Mouse (Mus musculus): Measurements from ENCODE around the gene Olfr651.
"Not testable (repeated sequence)": the region's sequence is repeated elsewhere in the genome, so short reads cannot be mapped to it uniquely, and the experiment has no call there.

The Olfr651 gene

DNA sequence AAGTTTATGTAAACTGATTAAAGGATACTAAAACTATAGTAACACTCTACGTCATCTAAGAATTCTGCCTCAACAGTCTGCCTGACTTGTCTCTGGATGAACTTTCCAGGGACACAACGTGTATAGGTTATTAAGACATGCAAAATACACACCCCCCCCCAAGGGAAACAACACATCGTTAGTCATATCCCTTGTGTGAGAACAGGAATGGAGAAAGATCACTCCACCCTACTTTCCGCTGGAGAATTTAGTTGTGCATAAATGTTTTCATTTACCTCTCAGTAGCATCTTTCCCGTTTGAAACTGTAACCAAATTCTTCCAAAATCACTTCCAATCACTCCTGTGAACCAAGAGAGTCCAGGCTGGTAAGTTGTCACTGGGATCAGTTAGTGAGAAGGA is at the start of gene Olfr651:
Gene Olfr651, plus strand, starts transcription at position 301 of the 400 bp plus-strand sequence.
- ATAC-seq (ENCODE audit: insufficient number of reproducible peaks, low FRiP score, low TSS enrichment): no peak

DNA sequence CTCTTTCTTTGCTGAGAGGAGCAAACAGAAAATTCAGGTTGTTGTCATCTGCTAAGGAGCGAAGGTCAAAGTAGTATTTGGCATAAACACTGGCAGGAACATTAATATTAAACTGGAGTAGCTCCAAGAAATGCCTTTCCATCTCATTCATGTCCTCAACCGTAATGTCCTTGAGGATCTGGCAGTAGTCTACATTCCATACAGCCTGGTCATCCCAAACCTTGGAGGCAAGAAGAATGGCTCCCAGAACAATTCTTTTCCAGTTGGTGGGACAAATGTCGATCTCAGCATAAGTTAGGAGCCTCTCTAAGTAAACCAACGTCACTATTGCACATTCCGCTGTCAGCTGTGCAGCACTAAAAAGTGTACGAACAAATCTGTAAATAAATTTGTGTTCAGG is 48.7 kb upstream of the Olfr651 start:
- ATAC-seq (ENCODE audit: insufficient number of reproducible peaks, low FRiP score, low TSS enrichment): not testable (repeated sequence)

DNA sequence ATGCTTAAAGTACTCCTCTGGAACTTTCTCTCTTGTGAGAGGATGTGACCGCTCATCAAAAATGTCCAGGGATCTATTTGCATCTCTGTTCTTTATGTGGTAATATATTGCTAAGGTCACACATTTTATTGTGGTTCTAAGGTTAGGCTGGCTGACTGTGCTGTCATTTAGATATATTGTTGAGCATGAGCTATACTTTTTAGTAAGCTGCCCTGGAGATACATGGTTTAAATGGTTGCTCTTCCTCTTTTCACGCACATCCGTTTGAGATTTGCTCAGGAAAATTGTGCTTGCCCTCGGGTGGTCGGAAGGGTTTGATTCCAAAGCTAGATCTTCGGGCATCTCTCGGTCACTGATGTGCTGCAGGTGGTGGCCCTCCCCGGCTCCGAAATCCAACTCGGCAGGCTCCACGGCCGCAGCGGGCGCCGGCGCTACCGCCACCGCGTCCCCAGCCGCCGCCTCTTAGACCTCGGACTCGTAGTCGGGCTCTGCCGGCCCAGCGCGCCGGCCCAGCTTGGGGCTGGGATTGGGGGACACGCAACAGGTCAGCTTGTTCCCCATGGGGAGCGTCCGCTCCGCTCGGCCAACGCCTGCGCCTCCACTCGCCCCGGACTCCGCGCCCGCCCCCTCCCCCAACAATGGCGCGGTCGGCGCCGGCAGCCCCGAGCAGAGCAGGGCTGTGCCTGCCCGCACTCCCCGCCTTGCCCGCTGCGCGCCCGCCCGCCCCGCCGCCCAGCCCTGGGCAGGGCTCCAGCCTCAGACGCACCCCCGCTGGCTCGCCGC is 48.2 kb upstream of the Olfr651 start:
- ATAC-seq (ENCODE audit: insufficient number of reproducible peaks, low FRiP score, low TSS enrichment): no peak

DNA sequence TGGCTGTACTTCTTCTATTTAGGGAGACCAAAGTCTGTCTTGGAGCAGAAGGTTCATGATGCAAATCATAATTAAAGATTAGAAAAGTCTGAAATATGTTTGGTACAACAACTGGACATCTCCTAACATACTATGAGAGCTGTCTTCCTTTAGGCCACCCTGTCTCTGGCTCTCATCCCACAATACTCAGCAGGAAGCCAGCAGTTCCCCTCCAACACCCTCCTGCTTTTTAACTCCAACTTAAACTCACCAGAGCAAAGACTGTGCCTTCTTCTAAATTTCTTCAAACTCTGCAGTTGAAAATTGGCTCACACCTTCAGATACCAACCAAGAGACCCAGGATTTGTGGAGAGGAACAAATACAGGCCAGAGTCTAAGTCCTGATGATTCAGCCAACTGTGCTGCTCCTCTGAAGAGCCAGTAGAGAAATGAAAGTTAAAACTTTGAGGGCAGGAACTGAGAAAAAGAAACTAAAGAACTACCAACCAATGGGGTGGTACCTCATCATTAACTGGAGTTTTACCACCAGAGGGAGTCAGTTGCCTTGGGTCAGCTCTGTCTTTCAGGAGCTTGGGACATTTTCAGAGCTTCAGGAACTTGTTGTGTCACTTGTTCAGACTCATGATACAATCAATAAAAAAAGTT is 42.4 kb upstream of the Olfr651 start, which contains the start of gene Trim30d:
Gene Trim30d, minus strand, starts transcription at position 429 of the 645 bp plus-strand sequence.
- ATAC-seq (ENCODE audit: insufficient number of reproducible peaks, low FRiP score, low TSS enrichment): not testable (repeated sequence)

DNA sequence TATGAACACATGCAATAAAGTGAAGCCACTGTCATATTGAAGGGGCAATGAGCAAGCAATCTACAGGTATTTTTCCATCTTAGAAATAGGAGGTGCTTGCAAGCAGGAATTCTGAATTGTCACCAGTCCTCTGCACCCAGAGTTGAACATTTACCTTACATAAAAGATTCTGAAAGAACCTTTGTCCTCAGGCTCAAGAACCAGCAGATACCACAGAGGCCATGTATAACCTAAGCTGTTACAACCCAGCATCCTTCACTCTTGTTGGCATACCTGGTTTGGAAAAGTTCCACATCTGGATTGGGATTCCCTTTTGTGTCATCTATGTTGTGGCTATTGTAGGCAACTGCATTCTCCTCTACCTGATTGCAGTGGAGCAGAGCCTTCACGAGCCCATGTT is 2.8 kb downstream of the Olfr651 start:
- ATAC-seq (ENCODE audit: insufficient number of reproducible peaks, low FRiP score, low TSS enrichment): no peak

DNA sequence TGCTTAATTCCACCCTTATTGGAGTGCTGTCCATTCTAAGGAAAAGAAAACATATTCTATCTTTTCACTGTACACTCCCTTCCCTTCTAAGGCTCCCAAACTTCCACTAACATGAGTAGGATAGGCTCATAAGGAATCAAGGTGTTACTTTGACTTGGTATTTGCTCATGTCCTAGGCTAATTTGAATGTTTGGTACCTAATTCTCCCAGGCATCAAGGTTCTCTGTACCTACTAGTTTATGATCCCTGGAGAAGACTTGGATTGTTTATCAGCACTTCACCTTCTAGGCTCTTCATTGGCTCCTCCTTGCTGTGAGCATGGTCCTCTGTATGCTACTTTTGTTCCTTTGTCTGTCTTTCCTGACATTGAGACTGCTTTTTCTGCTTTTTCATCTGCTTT is 10.7 kb downstream of the Olfr651 start, which contains the start of gene Olfr652:
Gene Olfr652, plus strand, starts transcription at position 301 of the 400 bp plus-strand sequence.
- ATAC-seq (ENCODE audit: insufficient number of reproducible peaks, low FRiP score, low TSS enrichment): no peak

DNA sequence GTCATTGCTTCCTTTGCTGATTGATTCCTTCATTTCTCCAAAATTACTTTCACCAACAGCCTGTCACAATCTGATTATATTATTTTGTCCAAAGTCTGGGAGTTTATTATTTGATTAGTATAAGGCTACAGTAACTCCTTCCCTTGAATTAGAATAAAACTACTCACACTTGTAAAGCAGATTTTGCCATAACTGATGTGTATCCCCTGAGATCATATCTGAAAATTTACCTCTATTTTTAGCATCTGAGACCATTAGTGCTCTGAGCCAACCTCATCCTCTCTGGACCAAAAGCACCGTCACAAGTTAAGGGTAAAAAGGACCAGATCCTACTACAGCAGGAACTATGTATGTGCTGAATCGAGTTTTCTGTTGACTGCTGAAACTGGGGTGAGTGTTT is 27.1 kb downstream of the Olfr651 start, which contains the start of gene Olfr653:
Gene Olfr653, plus strand, starts transcription at position 301 of the 400 bp plus-strand sequence.
- no peak for ATAC-seq (ENCODE audit: insufficient number of reproducible peaks, low FRiP score, low TSS enrichment)

DNA sequence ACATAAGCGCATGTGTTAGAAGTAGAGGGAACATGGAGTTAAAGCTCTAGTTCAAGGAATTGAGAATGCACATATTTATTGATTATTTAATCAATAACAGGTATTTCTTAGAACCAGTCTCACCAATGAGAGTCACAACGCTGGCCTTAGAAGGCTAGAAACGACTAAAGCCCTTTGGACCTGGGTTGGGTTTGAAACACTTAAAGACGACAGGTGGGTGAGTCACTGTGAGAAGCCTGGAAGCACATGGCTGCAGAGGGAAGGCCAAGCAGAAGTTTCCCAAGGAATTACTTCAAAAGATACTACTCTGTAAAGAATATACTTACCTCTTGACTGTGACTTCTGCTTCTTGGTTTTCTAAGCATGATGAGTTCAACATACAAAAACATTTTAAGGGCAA is 30.9 kb downstream of the Olfr651 start:
- ATAC-seq (ENCODE audit: insufficient number of reproducible peaks, low FRiP score, low TSS enrichment): no peak

DNA sequence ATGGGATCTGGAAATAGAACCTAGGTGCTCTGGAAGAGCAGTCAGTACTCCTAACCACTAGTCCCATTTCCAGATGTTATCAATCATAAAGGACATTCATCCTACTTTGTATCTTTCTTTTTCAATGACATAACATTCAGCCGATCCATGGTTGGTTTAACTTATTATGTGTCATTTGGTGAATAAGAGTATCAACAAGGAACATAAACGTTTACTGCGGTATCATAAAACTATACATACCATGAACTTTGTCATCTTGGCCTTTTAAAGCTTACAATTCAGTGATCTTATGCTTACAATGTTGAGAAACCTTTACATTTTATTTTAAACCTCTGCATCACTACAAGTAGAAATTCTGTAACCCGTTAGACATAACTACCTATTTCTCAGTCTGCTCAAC is 31.5 kb downstream of the Olfr651 start:
- ATAC-seq (ENCODE audit: insufficient number of reproducible peaks, low FRiP score, low TSS enrichment): no peak

DNA sequence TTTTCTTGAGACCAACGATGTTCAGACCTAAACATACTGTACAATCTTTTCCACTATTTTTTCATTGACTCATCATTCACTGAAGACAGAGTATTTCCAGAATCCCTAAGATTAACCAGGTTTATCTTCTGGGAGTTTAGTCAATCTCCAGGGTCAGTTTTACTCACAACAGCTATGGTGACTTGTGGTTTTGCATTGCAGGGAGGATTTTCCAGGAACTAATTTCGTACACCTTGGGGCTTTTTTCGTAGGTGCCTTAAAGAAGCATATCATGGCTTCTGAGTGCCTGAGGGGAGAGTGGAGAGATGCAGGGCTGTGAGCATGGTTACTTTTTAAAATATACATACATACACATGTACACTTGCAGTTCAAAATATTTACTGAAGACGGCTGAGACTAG is 36.8 kb downstream of the Olfr651 start, which contains the start of gene Olfr654:
Gene Olfr654, plus strand, starts transcription at position 301 of the 400 bp plus-strand sequence.
- ATAC-seq (ENCODE audit: insufficient number of reproducible peaks, low FRiP score, low TSS enrichment): no peak

DNA sequence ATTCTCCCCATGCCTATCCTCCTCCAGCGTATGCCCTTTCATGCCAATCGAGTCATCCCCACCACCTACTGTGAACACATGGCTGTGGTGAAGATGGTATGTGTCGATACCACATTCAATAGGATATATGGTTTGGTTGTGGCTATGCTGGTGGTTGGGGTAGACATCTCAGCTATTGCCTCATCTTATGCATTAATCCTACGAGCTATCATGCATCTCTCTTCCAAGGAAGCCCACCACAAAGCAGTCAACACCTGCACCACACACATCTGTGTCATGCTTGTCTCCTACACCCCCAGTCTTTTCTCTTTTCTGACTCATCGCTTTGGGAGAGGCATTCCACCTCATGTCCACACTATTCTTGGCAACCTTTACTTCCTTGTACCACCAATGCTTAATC is 38.3 kb downstream of the Olfr651 start:
- ATAC-seq (ENCODE audit: insufficient number of reproducible peaks, low FRiP score, low TSS enrichment): no peak

DNA sequence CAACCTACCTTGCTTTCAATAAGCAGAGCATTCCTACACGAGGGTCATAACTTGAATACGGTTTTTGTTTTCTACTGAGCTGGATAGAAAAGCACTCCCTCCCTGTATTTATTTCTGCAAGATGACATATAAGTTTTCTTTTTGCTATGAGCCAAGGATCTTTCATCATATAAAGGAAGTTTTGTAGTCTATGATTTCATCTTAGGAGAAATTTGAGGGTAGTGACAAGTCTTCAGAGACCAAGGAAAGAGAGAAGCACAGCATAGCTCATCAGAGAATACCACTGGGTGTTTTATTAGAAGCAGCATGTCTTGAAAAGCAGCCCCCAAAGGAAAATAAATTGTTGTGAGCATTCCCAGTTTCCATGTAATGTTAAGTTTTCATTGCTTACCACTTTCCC is 51.7 kb downstream of the Olfr651 start, which contains the start of gene Olfr655:
Gene Olfr655, minus strand, starts transcription at position 101 of the 400 bp plus-strand sequence.
- no peak for ATAC-seq (ENCODE audit: insufficient number of reproducible peaks, low FRiP score, low TSS enrichment)

DNA sequence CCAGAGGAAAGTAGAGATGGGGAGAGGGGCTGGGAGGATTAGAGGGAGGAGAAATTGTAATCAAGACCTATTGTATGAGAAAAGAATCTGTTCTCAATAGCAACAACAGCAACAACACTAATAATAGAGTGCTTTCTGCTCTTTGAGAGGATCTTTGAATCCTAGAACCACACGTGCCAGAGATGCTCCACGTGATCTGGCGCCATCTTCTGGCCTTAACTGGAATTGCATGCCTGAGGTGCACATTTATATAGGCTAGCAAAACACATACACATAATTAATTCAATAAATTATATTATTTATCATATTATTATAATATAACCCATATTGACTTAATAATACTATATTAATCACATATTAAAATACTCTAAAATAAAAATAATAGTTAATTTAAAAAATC is 53.2 kb downstream of the Olfr651 start:
- ATAC-seq (ENCODE audit: insufficient number of reproducible peaks, low FRiP score, low TSS enrichment): no peak

All from cerebellum, adult (tissue).